Mouse (Mus musculus) right cerebral cortex, postnatal 10 days (tissue): ENCODE data around the gene Ppp2r5d.
A peak's percentile ranks its signal among the peaks of the same experiment; 100 is the strongest.

ENCODE experiments used
- DNase-seq, 2 experiments: peaks; one replicate each; pipeline ENCODE4 v3.0.0; 2021; ENCODE audit warnings: low spot score in 2 of 2

Ppp2r5d gene

GRCm38 (mm10) chr17:46714756-46715481, 10.0 kb upstream of the Ppp2r5d start:
- no peak for DNase-seq

GRCm38 (mm10) chr17:46713849-46714248, 8.9 kb upstream of the Ppp2r5d start:
- DNase-seq: no peak

- no peak for DNase-seq
These were observed 7.5 kb upstream of the Ppp2r5d start for GRCm38 (mm10) chr17:46712442-46712841.

- peak; percentile 63 to 65 for DNase-seq
These were observed 6.8 kb upstream of the Ppp2r5d start for GRCm38 (mm10) chr17:46711612-46712271.

- peak; percentile 96 for DNase-seq
These were observed 6.2 kb upstream of the Ppp2r5d start, which contains the start of gene Pex6 for GRCm38 (mm10) chr17:46710959-46711597. TSS of gene Pex6 (plus strand) at chr17:46711463.

DNA sequence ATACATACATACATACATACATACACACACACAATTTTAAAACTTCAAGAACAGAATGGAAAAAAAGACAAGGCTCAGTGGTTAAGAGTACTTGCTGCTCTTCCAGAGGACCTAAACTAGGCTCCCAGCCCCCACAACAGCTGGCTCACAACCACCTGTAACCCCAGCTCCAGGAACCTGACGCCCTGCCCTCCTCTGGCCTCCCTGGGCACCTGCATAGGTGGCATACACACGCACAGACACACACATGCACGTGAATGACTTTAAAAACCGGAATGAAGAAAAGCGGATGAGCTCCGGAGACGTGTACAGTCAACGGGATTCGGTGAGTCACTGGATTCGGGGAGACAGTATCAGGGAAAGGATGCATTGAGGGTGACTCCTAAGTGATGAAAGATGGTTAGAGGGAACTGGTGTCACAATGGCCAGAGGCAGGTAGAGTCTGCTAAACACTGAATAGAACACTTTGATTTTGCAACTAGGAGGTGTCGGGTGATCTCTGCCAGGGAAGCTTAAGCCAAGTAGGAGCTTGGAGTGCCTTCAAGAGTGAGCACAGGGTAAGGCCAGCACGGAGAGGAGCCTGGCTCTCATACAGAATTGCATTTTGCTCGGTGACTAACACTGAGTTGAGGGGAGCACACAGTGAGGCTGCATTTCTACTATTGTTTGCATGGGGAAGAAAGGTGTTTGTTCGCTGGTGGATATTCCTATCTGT, 1.6 kb upstream of the Ppp2r5d start:
- DNase-seq: no peak

- peak in 1 of 2 experiments; percentile 42 for DNase-seq
These were observed 682 bp downstream of the Ppp2r5d start for GRCm38 (mm10) chr17:46703971-46704886.

- no peak for DNase-seq
These were observed 2.4 kb downstream of the Ppp2r5d start for GRCm38 (mm10) chr17:46702506-46702905.

DNA sequence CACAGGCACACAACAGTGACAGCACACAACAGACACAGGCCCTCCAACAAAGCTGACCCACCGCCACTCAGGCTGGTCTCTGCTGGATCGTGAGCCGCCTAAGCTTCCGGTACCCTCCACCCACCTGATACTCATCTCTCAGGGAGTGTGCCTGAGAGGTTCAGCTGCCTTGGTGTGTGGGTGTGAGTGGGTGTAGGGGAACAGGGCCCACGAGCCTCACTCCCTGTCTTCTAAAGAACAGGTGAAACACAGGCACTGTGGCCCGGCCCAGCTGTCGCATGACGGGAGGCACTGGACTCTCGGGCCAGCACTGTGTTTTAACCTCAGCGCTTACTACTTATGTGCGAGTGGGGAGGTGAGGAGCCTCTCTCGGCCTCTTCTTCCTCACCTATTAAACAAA, 2.8 kb downstream of the Ppp2r5d start:
- no peak for DNase-seq

DNA sequence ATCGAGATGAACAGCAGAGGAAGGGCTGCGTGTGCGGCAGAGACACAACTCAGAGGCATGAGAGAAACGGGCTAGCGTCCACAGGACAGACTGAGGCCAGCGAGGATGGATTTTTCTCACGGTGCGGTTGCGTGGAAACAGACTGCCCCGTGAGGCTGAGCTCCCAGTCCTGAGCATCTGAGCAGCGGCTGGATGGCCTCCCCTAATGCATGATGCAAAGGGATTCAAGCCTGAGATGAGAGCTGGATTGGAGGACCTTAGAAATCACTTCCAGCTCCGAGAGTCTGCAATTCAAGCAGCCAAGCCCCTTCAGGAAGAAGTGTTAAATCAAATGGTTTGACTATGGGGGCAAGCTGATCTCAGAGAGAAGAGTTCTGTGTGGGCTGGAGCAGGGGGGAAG, 3.4 kb downstream of the Ppp2r5d start:
- no peak for DNase-seq

DNA sequence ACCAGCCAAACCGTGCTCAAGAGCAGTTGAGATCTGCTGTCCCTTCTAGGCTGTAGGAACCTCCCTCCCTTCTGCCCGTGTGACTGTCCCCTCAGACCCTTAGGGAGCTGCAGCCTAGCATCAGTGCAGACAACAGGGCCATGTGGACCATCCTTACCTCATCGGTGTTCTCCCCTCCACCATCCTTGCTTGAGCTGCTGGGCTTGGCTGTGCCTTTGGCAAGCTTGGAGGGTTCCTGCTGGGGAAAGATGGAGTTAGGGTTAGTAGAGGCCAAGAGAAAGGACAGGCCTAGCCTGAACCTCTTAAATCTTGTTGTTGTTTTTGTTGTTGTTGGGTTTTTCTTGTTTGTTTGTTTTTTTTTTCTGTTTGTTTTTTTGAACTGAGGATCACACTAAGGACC, 5.0 kb downstream of the Ppp2r5d start:
- no peak for DNase-seq

- DNase-seq: no peak
These were observed 5.7 kb downstream of the Ppp2r5d start for GRCm38 (mm10) chr17:46699245-46699644.

- DNase-seq: no peak
These were observed 6.4 kb downstream of the Ppp2r5d start for GRCm38 (mm10) chr17:46698515-46698914.

DNA sequence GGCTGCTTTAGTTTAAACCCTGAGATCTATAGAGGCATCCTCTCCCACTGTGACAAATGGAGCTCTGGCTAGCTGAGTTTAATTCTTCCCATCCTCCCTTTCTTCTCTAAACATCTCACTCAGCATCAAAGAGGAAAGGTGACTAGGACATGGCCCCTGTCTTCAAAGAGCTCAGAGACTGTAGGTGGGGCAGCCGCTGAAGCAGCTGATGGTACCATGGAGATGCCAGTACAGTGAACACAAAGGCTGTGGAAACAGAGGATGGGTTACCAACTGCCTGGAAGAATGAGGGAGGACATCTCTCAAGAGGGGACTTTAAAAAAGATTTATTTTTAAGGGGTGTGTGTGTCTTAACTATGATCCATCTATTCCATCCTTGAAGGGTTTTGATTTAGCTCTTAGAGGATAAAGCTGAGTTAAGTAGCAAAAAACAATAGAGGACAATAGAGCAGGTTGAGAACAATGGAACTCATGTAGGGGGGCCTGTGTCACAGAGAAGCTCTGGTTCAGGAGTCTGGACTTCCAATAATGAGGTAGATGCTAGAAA, 10.3 kb downstream of the Ppp2r5d start:
- DNase-seq: no peak

DNA sequence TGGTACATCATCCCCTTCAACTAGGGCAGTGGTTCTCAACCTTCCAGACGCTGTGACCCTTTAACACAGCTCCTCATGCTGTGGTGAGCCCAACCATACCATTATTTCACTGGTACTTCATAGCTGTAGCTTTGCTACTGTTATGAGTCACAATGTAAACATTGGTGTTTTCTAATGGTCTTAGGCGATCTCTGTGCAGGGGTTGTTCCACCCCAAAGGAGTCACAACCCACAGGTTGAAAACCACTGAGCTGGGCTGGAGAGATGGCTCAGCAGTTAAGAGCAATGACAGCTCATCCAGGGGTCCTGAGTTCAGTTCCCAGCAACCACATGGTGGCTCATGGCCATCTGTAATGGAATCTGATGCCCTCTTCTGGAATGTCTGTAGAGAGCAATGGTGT, 13.5 kb downstream of the Ppp2r5d start:
- no peak for DNase-seq

GRCm38 (mm10) chr17:46690665-46691064, 14.2 kb downstream of the Ppp2r5d start:
- no peak for DNase-seq

DNA sequence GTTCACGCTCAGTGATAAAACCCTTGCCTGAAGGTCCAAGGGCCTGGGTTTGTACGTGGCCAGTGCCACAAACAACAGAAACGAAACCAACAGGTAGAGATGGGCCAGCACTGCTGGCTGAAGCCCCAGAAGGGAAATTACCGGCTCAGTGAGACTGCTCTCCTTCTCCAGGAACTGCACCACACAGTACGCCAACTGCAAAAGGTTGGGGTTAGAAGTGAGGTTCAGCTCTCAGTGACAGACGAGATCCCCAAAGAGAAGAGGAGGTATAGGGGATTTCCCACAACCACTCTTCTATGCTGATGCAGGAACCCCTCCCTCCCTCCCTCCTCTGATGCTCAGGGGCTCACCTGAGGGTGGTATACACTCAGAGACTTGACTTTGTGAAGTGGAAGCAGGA, 19.0 kb downstream of the Ppp2r5d start:
- DNase-seq: no peak

- DNase-seq: peak in 1 of 2 experiments; percentile 32
These were observed 22.1 kb downstream of the Ppp2r5d start for GRCm38 (mm10) chr17:46682654-46683389.

GRCm38 (mm10) chr17:46681466-46682118, 23.3 kb downstream of the Ppp2r5d start:
- DNase-seq: peak in 1 of 2 experiments; percentile 36
